Mouse (Mus musculus) liver, embryonic 12.5 days (tissue): ENCODE results near the gene 4930469K13Rik. TPM values are rescaled to one million over a fixed set of nuclear protein-coding genes. Genes with fewer than 3 reads are reported as not detected.

Experiments used
- ATAC-seq: fragments of 200-750 bp; cut with Nextera tagmentation; 2 replicates; pipeline ENCODE4 v1.8.0; 2017; ENCODE audit warnings: moderate number of reproducible peaks, mild to moderate bottlenecking, moderate library complexity
- H3K27ac ChIP-seq: fragments of 300-500 bp; sonication (generic); 2 replicates; pipeline ENCODE4 v1.5.1; 2016; ENCODE audit warnings: mild to moderate bottlenecking
- H3K27me3 ChIP-seq: fragments of 300-500 bp; sonication (generic); replicated peaks from 2 replicates; pipeline ENCODE4 v1.6.1; 2016; ENCODE audit warnings: mild to moderate bottlenecking, moderate library complexity
- H3K36me3 ChIP-seq: fragments of 300-500 bp; sonication (generic); 2 replicates; pipeline ENCODE4 v1.6.1; 2016; ENCODE audit warnings: mild to moderate bottlenecking, moderate library complexity
- H3K4me1 ChIP-seq: fragments of 300-500 bp; sonication (generic); 2 replicates; pipeline ENCODE4 v1.6.1; 2016
- H3K4me2 ChIP-seq: fragments of 300-500 bp; sonication (generic); 2 replicates; pipeline ENCODE4 v1.6.1; 2016; ENCODE audit warnings: mild to moderate bottlenecking, moderate library complexity
- H3K4me3 ChIP-seq: fragments of 300-500 bp; sonication (generic); 2 replicates; pipeline ENCODE4 v1.5.1; 2016; ENCODE audit warnings: mild to moderate bottlenecking, moderate library complexity
- H3K9ac ChIP-seq: fragments of 300-500 bp; sonication (generic); 2 replicates; pipeline ENCODE4 v1.6.1; 2016; ENCODE audit warnings: mild to moderate bottlenecking, moderate library complexity
- H3K9me3 ChIP-seq: fragments of 300-500 bp; sonication (generic); replicated peaks from 2 replicates; pipeline ENCODE4 v1.6.1; 2016; ENCODE audit warnings: mild to moderate bottlenecking, moderate library complexity
- WGBS: fragments of 180-500 bp; shearing (Covaris S2); methylation state at CpG from one replicate; pipeline ENCODE4 v1.1.7; 2016; ENCODE audit not compliant: insufficient replicate concordance; 5-methylcytosine and 5-hydroxymethylcytosine counted together
- polyA plus RNA-seq: library from polyadenylated mRNA; unstranded; fragments of >200 nt; fragmentation: Nextera tagmentation; extraction: Ambion mirVana; gene quantifications from 2 replicates; pipeline ENCODE4 v1.2.1, GENCODE M21; 2016

4930469K13Rik gene
- polyA plus RNA-seq, 1 experiment from 2014 or later, result not detected

GRCm38 (mm10) chr11:34000416-34000815, 97.9 kb downstream of the 4930469K13Rik start:
- WGBS, result 39% methylated on average over 3 of the region's 3 CpGs

GRCm38 (mm10) chr11:33998244-33998643, 100.1 kb downstream of the 4930469K13Rik start:
- Histone ChIP-seq H3K36me3 (no peaks in the 10 kb centered on the region), H3K9ac (no peak overlapping the region), H3K9me3 (no peaks in the 10 kb centered on the region), H3K4me1 (0 out of 2 replicates have a peak, but pooled peaks cover 3% of the 10 kb centered on the region), H3K27me3 (peaks cover 40% of the 10 kb centered on the region), H3K4me3 (no peak overlapping the region), H3K4me2 (no peak overlapping the region), H3K27ac (no peak overlapping the region)
- no peak for ATAC-seq
- 63% methylated on average over 10 of the region's 10 CpGs for WGBS

More at GRCm38 (mm10) chr11:34000416-34000815, 97.9 kb downstream of the 4930469K13Rik start:
- Histone ChIP-seq H3K4me2 (no peak overlapping the region), H3K36me3 (no peaks in the 10 kb centered on the region), H3K27me3 (peaks cover 19% of the 10 kb centered on the region; the same call in 1 of the 2 replicates), H3K4me3 (no peak overlapping the region), H3K9ac (no peak overlapping the region), H3K27ac (no peak overlapping the region), H3K9me3 (no peaks in the 10 kb centered on the region), H3K4me1 (0 out of 2 replicates have a peak, but pooled peaks cover 3% of the 10 kb centered on the region)
- ATAC-seq, result no peak

GRCm38 (mm10) chr11:33993496-33993895, 104.9 kb downstream of the 4930469K13Rik start:
- peaks cover 6% of the 10 kb centered on the region; the same call in 1 of the 2 replicates for H3K4me1 ChIP-seq
- H3K9me3 ChIP-seq, result no peaks in the 10 kb centered on the region
- ATAC-seq, result no peak
- H3K4me2 ChIP-seq, result 0 out of 2 replicates have a peak overlapping the region, but pooled peaks have one; percentile 21
- no peak overlapping the region for H3K9ac ChIP-seq
- H3K4me3 ChIP-seq, result no peak overlapping the region
- H3K27ac ChIP-seq, result no peak overlapping the region
- 38% methylated on average over 5 of the region's 5 CpGs for WGBS
- no peaks in the 10 kb centered on the region for H3K36me3 ChIP-seq
- peaks cover 46% of the 10 kb centered on the region for H3K27me3 ChIP-seq

GRCm38 (mm10) chr11:33992938-33993337, 105.4 kb downstream of the 4930469K13Rik start, which contains the start of gene Kcnip1:
Gene Kcnip1 (minus strand): TSS chr11:33993152.
- 0 out of 2 replicates have a peak, but pooled peaks have one; percentile 6 for ATAC-seq
- Histone ChIP-seq H3K4me1 (peaks cover 6% of the 10 kb centered on the region; the same call in 1 of the 2 replicates), H3K27ac (no peak within 1 kb of the TSS)

GRCm38 (mm10) chr11:33990002-33990401, 108.4 kb downstream of the 4930469K13Rik start:
- Histone ChIP-seq H3K27me3 (peaks cover 35% of the 10 kb centered on the region), H3K9ac (no peak overlapping the region), H3K27ac (no peak overlapping the region), H3K36me3 (no peaks in the 10 kb centered on the region), H3K9me3 (no peaks in the 10 kb centered on the region), H3K4me2 (no peak overlapping the region), H3K4me1 (peaks cover 6% of the 10 kb centered on the region; the same call in 1 of the 2 replicates), H3K4me3 (no peak overlapping the region)
- ATAC-seq, result peak; percentile 52; the same call in 1 of the 2 replicates
- 65% methylated on average over 5 of the region's 5 CpGs for WGBS

More at GRCm38 (mm10) chr11:33992938-33993337, 105.4 kb downstream of the 4930469K13Rik start, which contains the start of gene Kcnip1:
- Histone ChIP-seq H3K4me3 (no peak within 1 kb of the TSS), H3K36me3 (no peaks in the 10 kb centered on the region), H3K27me3 (peaks cover 43% of the 10 kb centered on the region), H3K4me2 (0 out of 2 replicates have a peak within 1 kb of the TSS, but pooled peaks have one; percentile 21), H3K9ac (no peak within 1 kb of the TSS), H3K9me3 (no peaks in the 10 kb centered on the region)
- WGBS, result 34% methylated on average over 12 of the region's 12 CpGs

- Histone ChIP-seq H3K9me3 (no peaks in the 10 kb centered on the region), H3K9ac (no peak overlapping the region), H3K4me2 (no peak overlapping the region), H3K36me3 (no peaks in the 10 kb centered on the region), H3K4me1 (no peaks in the 10 kb centered on the region; the same call in 1 of the 2 replicates), H3K27ac (no peak overlapping the region), H3K27me3 (peaks cover 4% of the 10 kb centered on the region; the same call in 1 of the 2 replicates), H3K4me3 (no peak overlapping the region)
- no peak for ATAC-seq
- 53% methylated on average over 2 of the region's 2 CpGs for WGBS
These were observed 111.8 kb downstream of the 4930469K13Rik start for GRCm38 (mm10) chr11:33986525-33986924.

- Histone ChIP-seq H3K27me3 (no peaks in the 10 kb centered on the region), H3K36me3 (no peaks in the 10 kb centered on the region)
- WGBS, result 52% methylated on average over 4 of the region's 4 CpGs
These were observed 118.2 kb downstream of the 4930469K13Rik start for GRCm38 (mm10) chr11:33980146-33980545.

GRCm38 (mm10) chr11:33975121-33975520, 123.2 kb downstream of the 4930469K13Rik start:
- ATAC-seq, result no peak
- Histone ChIP-seq H3K9ac (no peak overlapping the region), H3K27ac (no peak overlapping the region), H3K27me3 (no peaks in the 10 kb centered on the region), H3K36me3 (no peaks in the 10 kb centered on the region), H3K4me1 (no peaks in the 10 kb centered on the region), H3K4me3 (no peak overlapping the region), H3K9me3 (no peaks in the 10 kb centered on the region), H3K4me2 (no peak overlapping the region)
- WGBS, result 55% methylated on average over 2 of the region's 2 CpGs

More at GRCm38 (mm10) chr11:33980146-33980545, 118.2 kb downstream of the 4930469K13Rik start:
- Histone ChIP-seq H3K9ac (no peak overlapping the region), H3K4me1 (no peaks in the 10 kb centered on the region), H3K4me3 (no peak overlapping the region), H3K9me3 (no peaks in the 10 kb centered on the region), H3K4me2 (no peak overlapping the region), H3K27ac (no peak overlapping the region)
- ATAC-seq, result no peak

- no peak overlapping the region for H3K9ac ChIP-seq
- H3K27me3 ChIP-seq, result no peaks in the 10 kb centered on the region
- H3K9me3 ChIP-seq, result no peaks in the 10 kb centered on the region
- H3K27ac ChIP-seq, result no peak overlapping the region
- no peak overlapping the region for H3K4me2 ChIP-seq
- no peaks in the 10 kb centered on the region for H3K4me1 ChIP-seq
- no peak for ATAC-seq
- no peaks in the 10 kb centered on the region for H3K36me3 ChIP-seq
- 70% methylated on average over 14 of the region's 14 CpGs for WGBS
- no peak overlapping the region for H3K4me3 ChIP-seq
These were observed 123.9 kb downstream of the 4930469K13Rik start for GRCm38 (mm10) chr11:33974341-33975040.

GRCm38 (mm10) chr11:33972114-33972513, 126.2 kb downstream of the 4930469K13Rik start:
- Histone ChIP-seq H3K4me3 (no peak overlapping the region), H3K9me3 (no peaks in the 10 kb centered on the region), H3K4me2 (no peak overlapping the region), H3K36me3 (no peaks in the 10 kb centered on the region), H3K27me3 (no peaks in the 10 kb centered on the region), H3K4me1 (0 out of 2 replicates have a peak, but pooled peaks cover 6% of the 10 kb centered on the region), H3K27ac (no peak overlapping the region), H3K9ac (no peak overlapping the region)
- WGBS, result 65% methylated on average over 7 of the region's 7 CpGs
- no peak for ATAC-seq

GRCm38 (mm10) chr11:33969199-33969598, 129.2 kb downstream of the 4930469K13Rik start:
- Histone ChIP-seq H3K4me1 (0 out of 2 replicates have a peak, but pooled peaks cover 6% of the 10 kb centered on the region), H3K27ac (no peak overlapping the region), H3K9ac (no peak overlapping the region), H3K9me3 (no peaks in the 10 kb centered on the region), H3K4me3 (no peak overlapping the region), H3K36me3 (no peaks in the 10 kb centered on the region), H3K27me3 (no peaks in the 10 kb centered on the region), H3K4me2 (no peak overlapping the region)
- 50% methylated on average over 3 of the region's 3 CpGs for WGBS
- no peak for ATAC-seq

GRCm38 (mm10) chr11:33967708-33968107, 130.6 kb downstream of the 4930469K13Rik start:
- H3K27ac ChIP-seq, result no peak overlapping the region
- H3K4me3 ChIP-seq, result no peak overlapping the region
- no peak for ATAC-seq
- 0 out of 2 replicates have a peak, but pooled peaks cover 6% of the 10 kb centered on the region for H3K4me1 ChIP-seq
- no peak overlapping the region for H3K4me2 ChIP-seq
- H3K9ac ChIP-seq, result no peak overlapping the region
- WGBS, result 20% methylated on average over 4 of the region's 4 CpGs
- H3K27me3 ChIP-seq, result no peaks in the 10 kb centered on the region
- H3K9me3 ChIP-seq, result no peaks in the 10 kb centered on the region
- H3K36me3 ChIP-seq, result no peaks in the 10 kb centered on the region
